Mouse (Mus musculus): Measurements from ENCODE around the gene Arpp21.

Arpp21 gene

DNA sequence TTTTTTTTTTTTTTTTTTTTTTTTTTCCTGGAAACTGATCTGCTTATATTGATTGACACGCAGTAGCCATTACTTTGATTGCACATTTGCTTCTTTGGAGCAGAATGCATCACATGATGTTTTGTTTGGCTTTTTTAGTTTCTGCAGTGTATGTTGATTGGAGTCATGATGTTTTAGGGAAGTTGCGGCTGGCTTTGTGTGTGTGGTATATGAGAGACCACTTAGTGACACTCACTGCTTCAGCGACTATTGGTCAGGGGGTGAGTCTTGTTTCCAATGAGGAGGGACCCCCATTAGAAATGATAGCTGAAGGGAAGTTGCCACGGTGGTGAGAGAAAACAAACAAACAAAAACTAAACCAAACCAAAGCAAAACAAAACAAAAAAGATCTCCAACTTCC is 55.7 kb downstream of the Arpp21 start:
- DNase-seq (ENCODE audit: low spot score), result no peak

DNA sequence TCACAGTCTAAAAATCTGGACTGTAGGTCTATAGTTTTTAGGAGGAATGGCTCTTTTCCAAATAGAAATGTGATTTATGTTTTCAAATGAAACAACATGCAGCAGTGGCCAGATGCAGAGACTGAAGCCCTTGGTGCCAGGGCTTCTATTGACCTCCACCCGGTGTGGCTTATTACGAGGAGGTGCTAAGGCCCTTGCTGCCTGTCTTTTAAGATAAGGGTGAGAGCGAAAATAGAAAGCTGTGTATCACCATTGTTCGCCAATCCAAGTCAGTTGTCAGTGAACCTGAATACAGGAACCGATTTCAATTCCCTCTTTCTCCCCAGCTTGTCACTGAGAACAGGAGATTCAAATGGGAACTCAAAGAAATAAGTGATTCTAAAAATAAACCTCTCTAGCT is 57.3 kb downstream of the Arpp21 start:
- no peak for DNase-seq (ENCODE audit: low spot score)

- no peak for DNase-seq (ENCODE audit: low spot score)
Measured at GRCm38 (mm10) chr9:112177569-112177968, 58.2 kb downstream of the Arpp21 start.

DNA sequence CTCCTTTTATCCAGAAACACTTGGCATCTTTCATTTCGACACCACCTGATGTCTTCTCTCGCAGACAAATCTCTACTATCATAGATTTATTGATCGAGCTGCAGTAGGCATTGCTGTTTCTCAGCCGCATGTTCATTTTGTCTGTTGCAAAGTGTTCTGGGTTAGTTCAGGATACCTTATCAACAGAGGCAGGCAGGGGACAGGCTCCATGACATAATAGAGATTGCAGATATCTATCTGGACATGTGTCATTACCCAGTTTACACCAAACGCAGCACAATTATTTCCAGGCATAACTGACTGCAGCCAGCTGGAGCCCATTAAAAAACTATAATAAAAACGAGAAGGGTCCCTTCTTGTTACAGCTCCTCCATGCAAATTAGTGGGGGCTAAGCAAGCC is 59.4 kb downstream of the Arpp21 start:
- DNase-seq (ENCODE audit: low spot score), result no peak

- no peak for DNase-seq (ENCODE audit: low spot score)
Measured at GRCm38 (mm10) chr9:112174407-112175357, 61.1 kb downstream of the Arpp21 start.

- DNase-seq (ENCODE audit: low spot score), result no peak
Measured at GRCm38 (mm10) chr9:112173778-112174177, 62.0 kb downstream of the Arpp21 start.

DNA sequence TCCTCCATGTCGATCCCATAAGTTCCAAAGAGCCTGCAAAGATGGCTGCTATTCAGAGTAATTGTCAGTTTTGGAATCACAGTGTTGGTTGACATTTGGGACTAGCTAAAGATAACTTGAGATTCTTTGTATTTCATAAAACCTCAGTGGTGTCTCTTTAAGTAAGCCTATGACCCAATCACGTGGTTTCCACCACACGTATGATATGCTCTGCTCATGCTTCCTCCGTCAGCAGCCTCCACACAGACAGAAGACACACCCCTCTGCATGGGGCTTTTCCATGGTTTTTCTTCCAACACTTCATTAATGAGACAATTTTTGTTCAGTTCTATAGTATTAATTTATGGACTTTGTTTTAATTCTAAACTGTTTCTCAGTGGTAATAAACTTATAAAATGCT is 71.1 kb downstream of the Arpp21 start:
- DNase-seq (ENCODE audit: low spot score), result no peak

GRCm38 (mm10) chr9:112160981-112161380 is 74.8 kb downstream of the Arpp21 start:
- DNase-seq (ENCODE audit: low spot score), result no peak

DNA sequence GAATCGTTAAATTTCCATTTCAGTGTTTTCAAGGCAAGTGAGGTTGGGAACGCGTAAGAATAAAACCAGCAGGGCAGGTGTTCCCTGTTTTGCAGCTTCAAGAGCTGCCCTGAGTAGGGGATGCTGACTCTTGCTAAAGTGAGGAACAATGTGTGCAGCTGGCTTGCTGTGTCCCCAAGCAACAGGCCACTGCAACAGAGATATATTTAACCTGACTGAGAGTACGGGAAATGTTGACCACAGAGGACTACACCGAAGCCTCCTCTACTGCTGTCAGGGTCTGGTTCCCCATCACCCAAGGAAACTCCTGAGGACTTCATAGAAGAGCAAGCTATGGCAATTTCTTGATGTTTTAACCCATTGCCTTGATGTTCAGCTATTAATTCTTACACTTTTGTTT is 81.8 kb downstream of the Arpp21 start:
- no peak for DNase-seq (ENCODE audit: low spot score)

DNA sequence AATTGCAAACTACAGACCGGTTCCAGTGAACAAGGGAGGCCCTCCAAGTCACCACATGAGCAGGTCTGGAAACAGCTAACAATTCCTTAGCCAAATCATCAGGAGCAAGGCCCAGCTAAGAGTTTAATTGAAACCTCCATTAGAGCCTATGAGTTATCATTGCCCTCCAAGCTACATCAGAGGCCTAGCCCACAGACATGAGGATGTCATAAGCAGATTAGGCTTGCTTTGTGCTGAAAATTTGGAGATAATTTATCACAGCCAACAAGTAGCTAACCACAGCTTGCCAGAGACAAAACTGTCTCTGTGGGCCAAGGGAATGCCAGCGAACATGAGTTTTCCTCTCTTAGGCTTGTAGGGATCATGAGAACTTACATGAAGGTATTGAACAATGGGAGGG is 83.0 kb downstream of the Arpp21 start:
- no peak for DNase-seq (ENCODE audit: low spot score)

DNA sequence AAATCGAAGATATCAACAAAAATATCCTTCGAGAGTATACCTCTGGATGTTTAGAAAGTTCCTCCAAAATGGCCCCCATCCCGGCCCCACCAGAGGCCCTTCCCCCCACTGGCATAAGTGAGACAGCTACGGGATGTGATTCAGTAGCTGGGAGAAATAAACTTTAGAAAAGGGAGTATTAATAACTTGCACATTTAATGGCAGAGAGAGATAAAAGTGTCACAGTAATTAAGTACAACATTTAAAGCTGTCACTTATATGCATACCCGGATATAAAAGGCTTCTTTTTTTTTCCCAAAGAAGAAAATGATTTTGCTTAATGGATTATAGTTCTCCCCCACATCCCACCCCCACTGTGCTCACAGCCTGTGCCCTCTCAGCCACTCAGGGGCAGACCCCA is 84.6 kb downstream of the Arpp21 start:
- no peak for DNase-seq (ENCODE audit: low spot score)

DNA sequence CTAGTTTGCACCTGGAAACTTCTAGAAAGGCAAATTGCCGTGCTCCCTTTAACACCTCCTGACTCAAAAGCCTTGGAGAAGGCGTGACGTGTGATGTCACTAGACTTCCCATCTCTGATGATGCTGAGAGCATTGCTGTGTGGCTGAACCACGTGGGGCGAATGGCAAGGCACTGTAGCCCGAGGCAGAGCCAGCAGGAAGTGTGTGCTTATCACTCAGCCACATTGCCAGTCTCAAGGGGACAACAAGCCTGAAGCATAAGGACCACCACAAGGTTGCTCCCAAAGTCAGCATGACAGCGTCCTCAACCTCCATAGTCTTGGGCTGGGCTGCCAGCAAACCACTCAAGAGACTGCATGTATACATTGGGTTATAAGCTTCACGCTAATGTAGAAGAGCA is 95.1 kb downstream of the Arpp21 start:
- DNase-seq (ENCODE audit: low spot score), result no peak

GRCm38 (mm10) chr9:112137820-112138219 is 97.9 kb downstream of the Arpp21 start:
- no peak for DNase-seq (ENCODE audit: low spot score)

DNA sequence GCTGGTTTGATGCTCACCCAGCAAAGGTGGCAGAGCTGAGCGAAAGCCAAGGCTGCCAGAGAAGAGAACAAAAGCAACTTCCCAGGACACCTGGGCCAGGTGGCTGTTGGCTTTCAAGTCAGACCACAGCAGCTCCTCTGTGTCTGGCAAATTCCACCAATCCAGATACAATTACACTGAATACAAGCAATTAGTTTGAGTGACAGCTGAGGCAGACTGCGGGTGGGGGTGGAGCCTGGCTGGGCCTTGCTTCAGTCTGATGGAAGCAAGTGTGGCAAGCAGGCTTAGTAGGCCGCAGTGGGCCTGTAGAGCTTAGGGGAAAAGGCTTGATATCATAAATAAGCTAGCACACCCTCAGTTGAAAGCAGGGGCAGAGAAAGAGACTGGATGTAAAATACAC is 104.9 kb downstream of the Arpp21 start:
- no peak for DNase-seq (ENCODE audit: low spot score)

- no peak for DNase-seq (ENCODE audit: low spot score)
Measured at GRCm38 (mm10) chr9:112124667-112125066, 111.1 kb downstream of the Arpp21 start.

GRCm38 (mm10) chr9:112124184-112124583 is 111.6 kb downstream of the Arpp21 start:
- DNase-seq (ENCODE audit: low spot score), result no peak

- no peak for DNase-seq (ENCODE audit: low spot score)
Measured at GRCm38 (mm10) chr9:112123421-112123828, 112.3 kb downstream of the Arpp21 start.

DNA sequence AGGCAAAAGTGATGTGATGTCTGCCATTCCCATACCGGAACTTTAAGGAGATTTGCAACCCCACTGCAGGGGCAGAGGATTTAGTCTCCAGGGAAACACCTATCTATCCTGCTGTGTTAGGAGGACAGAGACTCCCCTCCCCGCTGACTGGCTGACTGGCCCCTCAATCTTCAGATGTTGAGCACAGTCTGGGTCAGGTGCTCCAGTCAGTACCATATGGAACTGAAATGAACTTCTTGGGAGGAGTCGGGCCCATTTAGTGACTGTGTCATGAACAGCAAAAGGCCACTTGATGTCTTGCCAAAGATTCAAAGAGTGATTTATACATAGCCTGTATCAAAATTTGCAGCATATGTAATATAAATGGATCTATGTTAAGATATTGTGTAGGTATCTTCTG is 116.2 kb downstream of the Arpp21 start:
- DNase-seq (ENCODE audit: low spot score), result no peak

- DNase-seq (ENCODE audit: low spot score), result no peak
Measured at GRCm38 (mm10) chr9:112119106-112119433, 116.7 kb downstream of the Arpp21 start.

DNA sequence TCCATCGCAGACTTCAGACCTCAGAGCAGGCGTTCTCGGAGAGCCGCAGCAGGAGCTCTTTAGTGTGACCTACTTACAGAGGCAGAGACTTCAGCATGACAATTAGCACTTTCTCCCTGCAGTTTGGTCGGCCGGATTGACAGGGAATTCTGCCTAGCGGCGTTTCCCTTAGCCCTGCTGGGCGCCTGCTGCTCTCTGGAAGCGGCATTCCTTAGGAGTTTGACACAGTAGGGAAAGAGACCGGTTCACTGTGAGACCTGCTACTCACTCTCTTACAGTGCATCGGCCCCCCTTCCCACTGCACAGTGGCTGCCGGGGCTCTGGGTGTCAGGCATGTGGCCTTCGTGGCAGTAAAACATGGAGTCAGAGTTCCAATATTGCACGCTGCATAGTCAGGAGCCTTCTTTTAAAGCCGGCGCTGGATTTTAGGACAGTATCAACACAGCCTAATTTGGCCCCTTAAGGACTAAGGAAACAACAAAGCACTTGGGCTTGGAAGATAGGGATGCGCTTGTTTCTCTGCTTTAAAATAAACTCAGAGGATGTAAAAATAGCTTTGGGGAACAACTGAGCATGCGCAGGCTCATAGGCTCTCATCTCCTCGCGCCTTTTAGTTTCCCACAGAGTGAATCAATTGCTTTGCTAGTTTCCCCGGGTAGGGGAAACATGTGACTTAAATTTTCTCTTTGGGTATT is 117.2 kb downstream of the Arpp21 start:
- DNase-seq (ENCODE audit: low spot score), result no peak

GRCm38 (mm10) chr9:112117632-112118410 is 117.9 kb downstream of the Arpp21 start:
- DNase-seq (ENCODE audit: low spot score), result no peak

- DNase-seq (ENCODE audit: low spot score), result no peak
Measured at GRCm38 (mm10) chr9:112111610-112112009, 124.1 kb downstream of the Arpp21 start.

- DNase-seq (ENCODE audit: low spot score), result no peak
Measured at GRCm38 (mm10) chr9:112102852-112103192, 132.9 kb downstream of the Arpp21 start.
